Mouse (Mus musculus): ENCODE measurements around the gene Olfr1351.
"Not testable (repeated sequence)": the region's sequence is repeated elsewhere in the genome, so short reads cannot be mapped to it uniquely, and the experiment has no call there.

The Olfr1351 gene

DNA sequence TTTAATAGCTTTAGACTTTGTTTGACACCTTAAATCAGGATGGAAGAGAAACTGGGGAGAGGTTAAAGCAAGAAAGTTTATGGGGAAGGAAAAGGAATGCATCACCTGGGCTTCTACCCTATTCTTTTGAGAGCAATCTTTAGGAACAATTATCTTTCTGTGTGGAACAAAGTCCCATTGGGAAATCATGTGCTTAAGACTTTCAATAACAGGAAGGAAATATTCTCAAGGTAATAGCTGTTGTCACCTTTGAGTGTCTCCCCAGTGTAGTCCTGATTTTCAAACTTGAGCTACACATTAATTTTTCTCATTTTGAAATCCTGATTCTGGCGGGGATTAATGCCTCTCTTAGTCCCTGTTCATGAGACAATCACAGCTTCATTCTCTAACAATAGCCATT lies at the start of gene Olfr1351:
Gene Olfr1351 (plus strand): TSS at position 301 of the 400 bp plus-strand sequence.
- no peak for DNase-seq (ENCODE audit: low read depth)

DNA sequence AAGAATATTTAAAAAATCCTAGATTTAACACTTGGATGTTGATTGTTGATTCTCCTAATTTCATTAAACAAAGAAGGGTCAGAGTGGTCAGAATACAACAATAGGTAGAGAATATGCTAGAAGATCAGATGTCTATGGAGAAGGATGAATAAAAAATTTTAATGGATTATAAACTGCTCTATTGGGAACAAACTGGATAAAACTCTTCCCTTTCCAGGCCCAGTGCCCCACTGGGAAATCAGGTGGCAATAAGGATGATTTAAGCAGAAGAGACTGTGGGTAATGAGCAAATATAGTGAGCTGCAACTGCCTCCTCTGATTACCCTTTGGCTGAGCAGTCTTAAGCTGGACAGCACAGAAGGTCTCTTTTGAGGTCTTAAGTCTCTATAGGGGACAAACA lies 49.3 kb upstream of the Olfr1351 start, which contains the start of gene Olfr1353:
Gene Olfr1353 (plus strand): TSS at position 301 of the 400 bp plus-strand sequence.
- not testable (repeated sequence) for DNase-seq (ENCODE audit: low read depth)

DNA sequence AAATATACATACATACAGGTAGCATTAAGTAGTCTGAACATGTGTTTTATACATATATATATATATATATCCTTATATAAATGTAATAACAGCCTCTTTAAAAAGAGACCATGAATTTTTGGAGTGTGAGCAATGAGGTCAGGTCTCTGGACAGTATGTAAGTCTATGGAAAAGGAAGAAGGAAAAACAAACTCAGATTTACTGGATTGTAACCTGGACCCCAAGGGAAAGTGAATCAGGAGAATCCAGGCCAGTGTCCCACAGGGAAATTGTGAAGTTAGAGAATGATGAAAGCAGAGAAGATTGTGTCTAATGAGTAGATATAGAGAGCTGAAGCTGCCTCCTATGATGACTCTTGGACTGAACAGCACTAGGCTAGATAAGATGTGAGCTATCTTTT lies 31.5 kb upstream of the Olfr1351 start, which contains the start of gene Olfr1352:
Gene Olfr1352 (plus strand): TSS at position 301 of the 400 bp plus-strand sequence.
- DNase-seq (ENCODE audit: low read depth) = no peak

DNA sequence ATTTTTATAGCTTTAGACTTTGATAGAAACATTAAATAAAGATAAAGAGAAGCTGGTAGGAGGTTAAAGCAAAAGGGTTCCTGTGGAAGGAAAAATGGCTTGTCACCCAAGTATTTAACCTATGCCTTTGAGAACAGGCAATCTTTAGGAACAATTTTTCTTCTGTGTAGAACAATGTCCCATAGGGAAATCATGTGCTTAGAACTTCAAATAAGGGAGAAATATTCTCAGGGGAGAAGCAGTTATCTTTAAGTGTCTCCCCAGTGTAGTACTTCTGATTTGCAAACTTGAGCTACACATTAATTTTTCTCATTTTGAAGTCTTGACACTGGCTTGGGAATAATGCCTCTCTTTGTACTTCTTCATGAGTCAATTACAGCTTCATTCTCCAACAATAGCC lies 16.2 kb downstream of the Olfr1351 start, which contains the start of gene Olfr57:
Gene Olfr57 (plus strand): TSS at position 301 of the 400 bp plus-strand sequence.
- DNase-seq (ENCODE audit: low read depth) = no peak

DNA sequence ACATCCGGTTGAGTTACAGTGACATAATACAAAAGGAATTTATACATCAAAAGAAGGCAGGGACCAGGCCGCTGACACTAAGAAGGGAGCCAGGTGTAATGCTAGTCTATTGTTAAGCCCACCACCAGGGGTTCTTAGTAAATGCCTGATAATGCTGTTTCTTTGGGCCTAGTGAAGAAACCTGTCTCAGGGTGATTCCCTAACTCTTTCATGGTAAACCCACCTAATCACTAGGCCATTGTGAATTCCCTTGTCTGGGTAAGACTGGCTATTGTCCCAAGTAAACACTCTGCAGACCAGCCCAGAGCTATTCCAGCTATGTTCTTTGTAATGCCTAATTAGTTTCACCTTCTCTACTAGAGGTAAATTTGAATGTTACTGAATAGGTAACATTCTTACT lies 30.2 kb downstream of the Olfr1351 start:
- not testable (repeated sequence) for DNase-seq (ENCODE audit: low read depth)

DNA sequence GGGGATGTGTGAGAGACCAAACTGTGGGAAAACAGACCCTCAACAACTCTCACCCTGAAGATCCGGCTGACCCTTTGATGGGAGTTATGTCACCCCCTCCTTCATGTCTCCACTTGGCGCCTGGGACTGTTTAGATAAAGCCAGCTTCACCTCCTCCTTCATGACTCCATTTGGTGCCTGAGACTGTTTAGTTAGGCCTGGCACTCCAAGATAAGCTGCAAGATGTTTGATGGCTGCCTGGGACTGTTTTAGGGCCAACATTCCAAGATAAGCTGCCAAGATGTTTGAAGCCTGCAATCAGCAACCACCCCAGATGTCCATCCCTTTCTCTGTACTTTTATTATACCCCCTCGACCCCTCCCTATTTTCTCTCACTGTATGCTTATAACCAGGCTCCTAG lies 45.1 kb downstream of the Olfr1351 start:
- peak; percentile 7 for DNase-seq (ENCODE audit: low read depth)

Measured in c-Kit-positive CD71-positive TER-119-negative erythroid progenitor cells, embryonic 14.5 days (primary cell).